Mouse (Mus musculus): ENCODE data around the gene Rangrf. TPM values are rescaled to one million over a fixed set of nuclear protein-coding genes. Genes with fewer than 3 reads are reported as not detected.

Gene Rangrf
- polyA plus RNA-seq (2014; fragmentation: Illumina TruSeq; extraction: RNeasy Lipid Tissue Mini Kit (QIAGEN cat#74804); ENCODE audit: insufficient read depth, low read depth, low replicate concordance): 17.0 TPM

GRCm38 (mm10) chr11:68975085-68975484 lies at the start of gene Rangrf:
Gene Rangrf, minus strand, starts transcription at chr11:68975185.

GRCm38 (mm10) chr11:69015644-69016441 lies 40.9 kb upstream of the Rangrf start, which contains the start of gene Ctc1:
Gene Ctc1, plus strand, starts transcription at chr11:69015911.

GRCm38 (mm10) chr11:69008182-69009121 lies 33.5 kb upstream of the Rangrf start, which contains the start of gene Pfas:
Gene Pfas, minus strand, starts transcription at chr11:69008460.

DNA sequence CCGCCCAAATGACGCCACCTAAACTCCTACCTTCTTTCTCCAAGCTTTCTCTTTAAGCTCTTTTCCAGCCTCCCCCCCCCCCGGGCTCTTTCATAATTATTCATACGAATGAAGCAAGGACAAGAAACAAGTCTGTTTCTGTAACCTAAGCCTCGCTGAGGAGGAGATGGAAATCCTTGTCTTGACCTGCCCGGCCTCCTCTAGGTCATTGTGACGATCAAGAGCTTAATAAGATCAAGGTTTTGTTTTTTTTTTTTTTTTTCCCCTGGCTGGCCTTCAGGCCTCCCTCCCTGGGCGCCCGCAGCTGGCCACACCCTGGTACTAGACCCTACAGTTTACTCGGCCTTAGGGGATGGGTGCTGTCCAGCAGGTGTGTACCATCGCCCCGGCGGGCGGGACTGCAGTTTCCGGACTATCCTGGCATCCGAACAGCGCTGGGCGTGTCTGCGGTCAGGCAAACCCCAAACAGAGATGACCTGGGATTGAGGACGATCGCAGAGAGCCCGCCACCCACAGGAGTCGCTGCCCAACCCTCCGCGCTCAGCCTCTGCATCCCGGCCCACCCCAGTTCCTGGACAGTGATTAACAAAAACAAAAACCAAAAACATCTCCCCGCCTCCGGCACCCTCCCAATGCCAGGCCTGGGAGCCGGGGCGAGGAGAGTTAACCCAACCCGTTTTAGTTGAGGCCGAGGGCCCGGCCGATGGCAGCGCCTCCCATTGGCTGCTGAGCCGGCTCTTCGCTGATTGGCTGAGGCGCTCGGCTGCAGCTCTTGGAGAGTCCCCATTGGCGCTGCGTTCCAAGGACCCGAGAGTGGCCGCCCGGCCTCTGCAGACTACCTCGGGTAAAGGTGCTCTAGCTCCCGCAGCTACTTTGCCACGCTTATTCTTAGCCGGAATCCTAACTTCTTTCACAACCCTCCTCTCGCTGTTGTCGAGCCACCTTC lies 7.4 kb downstream of the Rangrf start, which contains the start of gene Slc25a35:
TSS of gene Slc25a35 (plus strand) at position 795 of the 946 bp plus-strand sequence.

DNA sequence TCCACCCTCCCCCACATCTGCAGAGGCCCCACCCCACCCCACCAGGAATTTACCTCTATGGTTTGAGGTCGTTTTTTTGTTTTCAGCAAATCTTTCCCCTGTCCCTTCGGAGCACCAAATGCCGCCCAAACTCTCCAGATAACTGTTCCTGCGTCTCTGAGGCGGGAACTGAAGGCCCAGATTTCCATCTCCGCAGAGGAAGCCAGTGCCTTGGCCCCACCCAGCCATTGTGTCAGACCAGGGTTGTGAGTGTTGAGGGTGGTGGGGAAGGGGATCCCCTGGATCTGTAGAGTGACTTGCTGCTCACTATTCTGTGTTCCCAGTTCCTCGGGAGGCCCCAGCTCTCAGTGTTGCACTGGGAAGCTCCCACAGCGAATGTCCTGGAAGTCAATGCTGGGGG lies 17.7 kb downstream of the Rangrf start, which contains the start of gene Arhgef15:
TSS of gene Arhgef15 (minus strand) at position 173 of the 400 bp plus-strand sequence.

GRCm38 (mm10) chr11:68926981-68927380 lies 48.0 kb downstream of the Rangrf start, which contains the start of gene Odf4:
Gene Odf4, minus strand, starts transcription at chr11:68927081.

Other genes with a start within 250 kb of the Rangrf start
- 43.4 TPM for gene Ndel1, start 103.3 kb downstream of the Rangrf start, polyA plus RNA-seq (2014; fragmentation: Illumina TruSeq; extraction: RNeasy Lipid Tissue Mini Kit (QIAGEN cat#74804); ENCODE audit: insufficient read depth, low read depth, low replicate concordance)
- not detected for gene Rnf222, start 86.6 kb downstream of the Rangrf start, polyA plus RNA-seq (2014; fragmentation: Illumina TruSeq; extraction: RNeasy Lipid Tissue Mini Kit (QIAGEN cat#74804); ENCODE audit: insufficient read depth, low read depth, low replicate concordance)
- 2,813 TPM for gene Rpl26, start 73.6 kb downstream of the Rangrf start, polyA plus RNA-seq (2014; fragmentation: Illumina TruSeq; extraction: RNeasy Lipid Tissue Mini Kit (QIAGEN cat#74804); ENCODE audit: insufficient read depth, low read depth, low replicate concordance)
- gene Odf4, start 48.1 kb downstream of the Rangrf start, polyA plus RNA-seq (2014; fragmentation: Illumina TruSeq; extraction: RNeasy Lipid Tissue Mini Kit (QIAGEN cat#74804); ENCODE audit: insufficient read depth, low read depth, low replicate concordance): not detected
- gene Arhgef15, start 17.7 kb downstream of the Rangrf start, polyA plus RNA-seq (2014; fragmentation: Illumina TruSeq; extraction: RNeasy Lipid Tissue Mini Kit (QIAGEN cat#74804); ENCODE audit: insufficient read depth, low read depth, low replicate concordance): 34.6 TPM
- gene Slc25a35, start 7.1 kb downstream of the Rangrf start, polyA plus RNA-seq (2014; fragmentation: Illumina TruSeq; extraction: RNeasy Lipid Tissue Mini Kit (QIAGEN cat#74804); ENCODE audit: insufficient read depth, low read depth, low replicate concordance): 9.0 TPM
- gene Pfas, start 33.3 kb upstream of the Rangrf start, polyA plus RNA-seq (2014; fragmentation: Illumina TruSeq; extraction: RNeasy Lipid Tissue Mini Kit (QIAGEN cat#74804); ENCODE audit: insufficient read depth, low read depth, low replicate concordance): 2.7 TPM
- 14.5 TPM for gene Ctc1, start 40.7 kb upstream of the Rangrf start, polyA plus RNA-seq (2014; fragmentation: Illumina TruSeq; extraction: RNeasy Lipid Tissue Mini Kit (QIAGEN cat#74804); ENCODE audit: insufficient read depth, low read depth, low replicate concordance)
- 1.7 TPM for gene Aurkb, start 70.5 kb upstream of the Rangrf start, polyA plus RNA-seq (2014; fragmentation: Illumina TruSeq; extraction: RNeasy Lipid Tissue Mini Kit (QIAGEN cat#74804); ENCODE audit: insufficient read depth, low read depth, low replicate concordance)
- gene Borcs6, start 84.5 kb upstream of the Rangrf start, polyA plus RNA-seq (2014; fragmentation: Illumina TruSeq; extraction: RNeasy Lipid Tissue Mini Kit (QIAGEN cat#74804); ENCODE audit: insufficient read depth, low read depth, low replicate concordance): 15.7 TPM
- 46.5 TPM for gene Tmem107, start 95.6 kb upstream of the Rangrf start, polyA plus RNA-seq (2014; fragmentation: Illumina TruSeq; extraction: RNeasy Lipid Tissue Mini Kit (QIAGEN cat#74804); ENCODE audit: insufficient read depth, low read depth, low replicate concordance)
- gene Vamp2, start 113.3 kb upstream of the Rangrf start, polyA plus RNA-seq (2014; fragmentation: Illumina TruSeq; extraction: RNeasy Lipid Tissue Mini Kit (QIAGEN cat#74804); ENCODE audit: insufficient read depth, low read depth, low replicate concordance): 71.0 TPM
- gene Per1, start 120.0 kb upstream of the Rangrf start, polyA plus RNA-seq (2014; fragmentation: Illumina TruSeq; extraction: RNeasy Lipid Tissue Mini Kit (QIAGEN cat#74804); ENCODE audit: insufficient read depth, low read depth, low replicate concordance): 18.4 TPM
- 0.12 TPM for gene Hes7, start 145.2 kb upstream of the Rangrf start, polyA plus RNA-seq (2014; fragmentation: Illumina TruSeq; extraction: RNeasy Lipid Tissue Mini Kit (QIAGEN cat#74804); ENCODE audit: insufficient read depth, low read depth, low replicate concordance)
- 0.39 TPM for gene 9130213A22Rik, start 147.4 kb upstream of the Rangrf start, polyA plus RNA-seq (2014; fragmentation: Illumina TruSeq; extraction: RNeasy Lipid Tissue Mini Kit (QIAGEN cat#74804); ENCODE audit: insufficient read depth, low read depth, low replicate concordance)
- 0.39 TPM for gene Aloxe3, start 150.7 kb upstream of the Rangrf start, polyA plus RNA-seq (2014; fragmentation: Illumina TruSeq; extraction: RNeasy Lipid Tissue Mini Kit (QIAGEN cat#74804); ENCODE audit: insufficient read depth, low read depth, low replicate concordance)
- gene Alox12b, start 181.8 kb upstream of the Rangrf start, polyA plus RNA-seq (2014; fragmentation: Illumina TruSeq; extraction: RNeasy Lipid Tissue Mini Kit (QIAGEN cat#74804); ENCODE audit: insufficient read depth, low read depth, low replicate concordance): not detected
- 0.07 TPM for gene Alox8, start 222.7 kb upstream of the Rangrf start, polyA plus RNA-seq (2014; fragmentation: Illumina TruSeq; extraction: RNeasy Lipid Tissue Mini Kit (QIAGEN cat#74804); ENCODE audit: insufficient read depth, low read depth, low replicate concordance)

Measured in lung, adult 10 weeks (tissue).